Mouse (Mus musculus) left cerebral cortex, adult 18-20 months (tissue): ENCODE measurements at regions not wholly inside any gene's neighbourhood (a gene's known extent, or its start where the extent isn't known, plus 50 kb on each side); places are given as distances from the start of the nearest gene placed in this dataset.

Source experiments
- DNase-seq, 2 experiments: peaks; one replicate each; pipeline ENCODE4 v3.0.0; 2021 to 2022; ENCODE audit warnings: low spot score in 2 of 2, mixed read lengths in 1 of 2

DNA sequence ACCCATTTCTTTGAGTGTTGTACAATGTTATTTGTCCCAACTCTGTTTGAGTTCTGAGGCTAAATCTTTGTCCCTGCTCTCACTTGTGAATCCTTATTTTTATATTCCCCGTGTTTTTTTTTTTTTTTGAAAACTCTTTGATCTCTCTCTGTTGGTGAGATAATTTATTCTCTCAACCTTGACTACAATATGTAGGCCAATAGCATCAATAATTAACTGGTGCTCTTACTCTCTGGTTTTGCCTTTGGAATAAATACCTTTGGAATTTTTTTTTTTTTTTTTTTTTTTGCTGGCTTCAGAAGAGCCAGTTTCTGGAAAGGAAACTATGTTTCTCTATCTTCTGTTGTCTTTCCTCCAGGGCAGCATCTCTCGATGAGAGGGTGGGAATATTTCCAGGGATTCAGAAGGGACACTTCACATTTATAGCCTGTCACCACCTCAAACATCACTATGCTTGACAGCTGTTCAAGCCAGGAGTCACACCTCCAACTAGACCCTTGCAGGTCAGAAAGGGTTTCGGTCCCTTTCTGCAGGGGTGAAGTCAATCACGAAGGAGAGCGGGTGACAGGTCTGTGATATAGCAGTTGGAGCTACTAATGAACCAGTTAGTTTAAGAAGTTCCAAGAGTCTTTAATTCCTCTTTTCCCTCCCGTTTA lies 330.9 kb upstream of the Fam241a start:
- no peak for DNase-seq

DNA sequence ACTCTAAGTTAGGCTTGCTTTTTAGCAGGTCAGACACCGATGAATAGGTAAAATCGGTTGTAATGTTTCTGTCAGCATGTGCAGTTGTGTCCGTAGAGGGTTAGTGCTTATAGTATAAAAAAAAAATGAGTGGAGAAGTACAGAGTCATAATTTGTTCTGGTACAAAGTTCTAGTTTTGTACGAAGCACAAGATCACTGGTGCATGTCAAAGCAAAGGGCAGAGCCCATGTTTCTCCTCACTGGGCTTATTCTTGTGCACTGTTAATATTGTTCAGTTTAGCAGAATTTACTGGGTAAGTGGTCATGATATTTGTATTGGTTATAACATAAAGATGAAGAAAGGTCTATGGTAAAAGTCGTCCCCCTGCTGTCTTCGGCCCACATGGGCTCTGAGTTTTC lies 330.4 kb upstream of the Fam241a start:
- no peak for DNase-seq

DNA sequence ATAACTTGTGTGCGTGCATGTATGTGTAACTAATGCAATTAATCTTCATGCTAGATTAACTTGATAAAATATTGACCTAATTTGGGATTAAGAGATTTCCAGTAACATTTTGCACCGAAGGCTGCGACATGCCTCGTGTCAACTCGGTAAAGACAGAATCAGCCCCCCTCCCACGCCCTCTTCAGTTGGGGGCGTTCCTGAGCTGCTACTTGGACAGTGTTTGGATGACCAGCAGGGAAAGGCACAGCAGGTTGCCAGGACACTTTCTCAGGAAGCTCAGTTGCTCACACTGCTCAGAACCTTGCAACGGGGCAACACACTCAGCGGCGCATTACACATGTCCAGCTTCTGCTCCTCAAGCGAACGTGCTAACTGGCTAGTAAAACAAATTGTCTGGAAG lies 326.2 kb upstream of the Fam241a start:
- DNase-seq, result no peak

DNA sequence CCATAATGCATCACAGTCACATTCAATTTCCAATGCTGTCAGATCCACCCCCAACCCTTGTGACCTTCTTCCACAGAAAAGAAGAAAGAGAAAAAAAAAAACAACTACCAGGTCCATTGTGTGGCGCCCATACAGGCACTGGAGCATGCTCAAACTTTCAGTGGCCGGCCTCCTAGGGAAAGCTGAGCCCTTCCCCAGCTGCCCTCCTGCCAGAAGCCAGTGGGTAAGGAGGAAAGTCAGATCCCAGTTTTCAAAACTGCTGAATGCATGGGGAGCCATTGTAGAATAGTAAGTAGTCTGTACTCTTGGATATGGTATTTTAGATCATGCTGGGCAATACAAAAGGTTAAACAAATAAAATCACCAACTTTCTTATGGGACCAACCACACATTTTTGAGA lies 325.5 kb upstream of the Fam241a start:
- DNase-seq, result no peak

DNA sequence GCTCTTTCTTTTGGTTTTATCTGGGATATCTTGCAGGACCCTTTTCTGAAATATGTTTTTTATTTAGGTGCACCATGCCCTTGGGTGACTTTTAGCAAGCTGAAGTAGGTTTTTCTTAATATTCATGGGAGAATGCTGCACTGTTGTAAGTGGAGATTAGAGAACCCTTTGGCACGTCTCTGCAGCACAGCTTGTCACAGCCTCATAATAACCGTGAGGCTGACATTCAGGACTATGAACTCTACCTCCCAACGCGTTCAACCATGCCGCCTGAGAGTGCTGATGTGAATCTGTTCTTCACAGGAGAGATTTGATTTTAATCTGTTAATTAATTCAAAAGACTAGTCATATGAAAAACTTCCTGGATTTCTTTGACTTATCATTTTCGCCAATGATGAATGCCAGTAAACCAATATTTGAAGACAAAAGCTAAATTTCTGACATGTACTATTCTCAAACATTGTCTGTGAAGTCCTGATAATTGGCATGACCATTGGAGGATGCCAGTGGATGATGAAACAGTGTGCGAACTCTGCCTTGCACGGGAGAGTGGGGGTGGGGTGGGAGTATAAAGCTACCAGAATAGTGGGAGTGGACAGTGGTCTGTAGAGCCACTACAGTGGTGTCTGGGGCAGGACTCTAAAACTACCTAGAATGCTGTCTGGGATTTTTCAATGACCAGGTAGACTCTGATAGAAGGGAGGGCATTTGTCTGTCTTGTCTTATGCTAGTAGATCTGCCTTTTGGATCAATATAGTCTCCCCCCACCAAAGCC lies 324.8 kb upstream of the Fam241a start:
- no peak for DNase-seq

DNA sequence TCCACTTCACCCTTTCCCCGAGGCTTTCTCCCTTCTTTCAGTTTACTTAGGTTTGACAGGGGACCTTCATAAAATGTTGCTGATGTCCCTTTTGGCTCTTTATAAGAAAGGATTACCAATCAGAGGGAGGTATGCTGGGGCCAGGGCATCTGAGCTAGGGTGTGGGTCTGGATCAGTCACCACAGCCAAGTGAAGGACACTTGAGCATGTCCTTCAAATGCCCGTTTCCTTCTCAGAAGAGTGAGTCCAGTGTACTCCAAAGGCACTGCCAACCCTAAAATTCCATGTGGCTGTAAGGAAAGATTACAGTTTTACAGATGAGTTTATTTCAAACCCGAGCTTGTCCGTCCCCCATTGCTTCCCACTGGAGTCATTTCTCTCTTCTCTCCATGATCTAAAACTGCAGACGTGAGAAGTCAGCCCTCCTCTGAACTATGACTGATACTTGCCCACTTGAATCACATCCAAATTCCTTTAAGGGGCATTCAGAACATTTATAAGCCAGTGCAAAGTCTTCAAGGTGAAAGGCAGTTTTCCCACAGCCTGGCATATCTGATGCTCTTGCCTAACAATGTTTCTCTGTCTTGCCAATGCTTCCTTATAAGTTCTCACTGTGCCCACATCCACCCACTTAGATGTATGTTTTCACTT lies 321.8 kb upstream of the Fam241a start:
- DNase-seq, result no peak

- DNase-seq, result no peak
Observed at GRCm38 (mm10) chr3:128212256-128212655, 316.1 kb upstream of the Fam241a start.

- DNase-seq, result no peak
Observed at GRCm38 (mm10) chr3:128210591-128210990, 314.5 kb upstream of the Fam241a start.

GRCm38 (mm10) chr3:128206948-128207347 lies 310.8 kb upstream of the Fam241a start:
- no peak for DNase-seq

- no peak for DNase-seq
Observed at GRCm38 (mm10) chr3:128206483-128206882, 310.4 kb upstream of the Fam241a start.

DNA sequence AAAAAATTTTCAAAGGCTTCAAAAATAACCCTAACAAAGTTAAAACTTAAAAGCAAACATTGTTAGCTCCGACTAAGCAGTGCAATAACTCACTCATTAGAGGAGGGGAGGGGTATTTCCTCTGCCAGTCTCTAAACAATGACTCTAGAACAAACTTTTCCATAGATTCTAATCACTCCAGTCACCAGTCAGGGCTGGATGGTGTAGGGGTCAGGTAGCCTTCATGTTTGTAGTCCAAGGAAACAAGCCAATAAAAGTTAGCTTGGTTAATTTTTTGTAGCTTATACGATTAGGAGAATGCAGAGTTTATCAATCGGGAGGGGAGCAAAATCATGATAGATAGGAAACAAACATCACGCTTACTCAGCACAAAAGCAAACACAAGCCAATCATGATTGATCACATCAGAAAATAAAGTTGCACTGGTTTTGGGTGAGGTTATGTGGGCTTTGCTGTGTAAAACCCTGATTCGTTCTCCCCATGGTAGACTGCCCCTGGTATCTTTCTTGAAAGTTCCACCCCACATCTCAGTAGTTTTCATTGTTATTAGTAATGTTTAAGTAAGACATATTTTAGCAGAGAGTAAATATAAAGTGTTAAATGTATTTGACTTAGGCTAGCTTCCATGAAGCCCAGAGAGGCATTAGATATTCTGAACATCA lies 304.6 kb upstream of the Fam241a start:
- no peak for DNase-seq

- DNase-seq, result no peak
Observed at GRCm38 (mm10) chr3:128199466-128199865, 303.3 kb upstream of the Fam241a start.

GRCm38 (mm10) chr3:128192046-128192800 lies 296.1 kb upstream of the Fam241a start:
- DNase-seq, result no peak

DNA sequence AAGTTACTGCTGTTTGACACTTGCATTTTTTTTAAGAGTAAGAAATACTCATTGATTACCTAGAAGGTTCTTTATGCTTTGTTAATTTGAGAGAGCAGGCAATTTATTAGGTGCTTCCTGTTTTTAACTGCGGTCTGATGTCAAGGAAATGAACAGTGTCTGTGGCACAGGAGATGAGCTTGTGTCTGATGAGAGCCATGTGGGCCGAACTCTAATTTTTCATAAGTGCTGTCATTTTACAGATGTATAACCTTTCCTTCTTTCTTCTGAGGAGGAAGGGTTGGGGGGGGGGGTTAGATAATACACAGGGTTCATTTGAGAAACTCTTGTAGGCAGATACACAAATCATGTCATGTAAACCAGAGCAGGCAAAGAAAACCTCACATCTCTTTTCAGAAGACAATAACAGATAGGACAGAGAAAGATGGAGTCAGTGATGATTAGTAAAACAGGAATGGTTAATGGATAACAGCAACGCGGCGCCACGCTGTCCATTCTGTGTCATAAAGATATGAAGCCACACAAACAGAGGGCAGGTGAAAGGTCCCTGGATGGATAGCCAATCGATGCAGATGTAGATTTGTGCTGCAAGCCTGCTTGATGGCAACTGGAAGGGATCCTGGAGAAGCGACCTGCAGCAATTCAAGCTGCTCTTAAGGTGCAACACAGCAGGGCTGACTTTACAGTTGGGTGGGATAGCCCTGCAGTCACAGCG lies 291.4 kb upstream of the Fam241a start:
- no peak for DNase-seq

GRCm38 (mm10) chr3:128186278-128186677 lies 290.2 kb upstream of the Fam241a start:
- DNase-seq, result no peak

GRCm38 (mm10) chr3:128181221-128181908 lies 285.2 kb upstream of the Fam241a start:
- no peak for DNase-seq

- DNase-seq, result no peak
Observed at GRCm38 (mm10) chr3:128149216-128149615, 253.1 kb upstream of the Fam241a start.

GRCm38 (mm10) chr3:128145329-128145728 lies 249.2 kb upstream of the Fam241a start:
- DNase-seq, result no peak

- no peak for DNase-seq
Observed at GRCm38 (mm10) chr3:128127836-128128235, 231.7 kb upstream of the Fam241a start.

GRCm38 (mm10) chr3:128126664-128127063 lies 230.5 kb upstream of the Fam241a start:
- DNase-seq, result no peak
